Mouse (Mus musculus) heart, embryonic 10.5 days (tissue): ENCODE results near the gene Lect2. TPM values are rescaled to one million over a fixed set of nuclear protein-coding genes. Genes with fewer than 3 reads are reported as not detected.

ENCODE experiments used
- DNase-seq: peaks from one replicate; pipeline ENCODE4 v3.0.0-alpha.2; 2017; ENCODE audit warnings: low spot score
- H3K27ac ChIP-seq: fragments of 300-500 bp; sonication (generic); 2 replicates; pipeline ENCODE4 v1.5.1; 2016; ENCODE audit warnings: mild to moderate bottlenecking
- H3K27me3 ChIP-seq: fragments of 300-500 bp; sonication (generic); 2 replicates; pipeline ENCODE4 v1.6.1; 2016; ENCODE audit warnings: mild to moderate bottlenecking; ENCODE audit not compliant: poor library complexity, insufficient read depth, severe bottlenecking
- H3K36me3 ChIP-seq: fragments of 300-500 bp; sonication (generic); 2 replicates; pipeline ENCODE4 v1.6.1; 2016; ENCODE audit warnings: mild to moderate bottlenecking, moderate library complexity
- H3K4me1 ChIP-seq: fragments of 300-500 bp; sonication (generic); 2 replicates; pipeline ENCODE4 v1.6.1; 2016; ENCODE audit warnings: mild to moderate bottlenecking
- H3K4me3 ChIP-seq: fragments of 300-500 bp; sonication (generic); 2 replicates; pipeline ENCODE4 v1.5.1; 2016; ENCODE audit warnings: mild to moderate bottlenecking, moderate library complexity
- H3K9me3 ChIP-seq: fragments of 300-500 bp; sonication (generic); 2 replicates; pipeline ENCODE4 v1.6.1; 2016; ENCODE audit warnings: mild to moderate bottlenecking, moderate library complexity
- WGBS: fragments of 180-500 bp; shearing (Covaris S2); methylation state at CpG from one replicate; pipeline ENCODE4 v1.1.7; 2016; 5-methylcytosine and 5-hydroxymethylcytosine counted together
- polyA plus RNA-seq: library from polyadenylated mRNA; unstranded; fragments of >200 nt; fragmentation: Nextera tagmentation; extraction: Ambion mirVana; gene quantifications from 2 replicates; pipeline ENCODE4 v1.2.1, GENCODE M21; 2016

The Lect2 gene
- polyA plus RNA-seq, 1 experiment from 2014 or later = 8.8 TPM

DNA sequence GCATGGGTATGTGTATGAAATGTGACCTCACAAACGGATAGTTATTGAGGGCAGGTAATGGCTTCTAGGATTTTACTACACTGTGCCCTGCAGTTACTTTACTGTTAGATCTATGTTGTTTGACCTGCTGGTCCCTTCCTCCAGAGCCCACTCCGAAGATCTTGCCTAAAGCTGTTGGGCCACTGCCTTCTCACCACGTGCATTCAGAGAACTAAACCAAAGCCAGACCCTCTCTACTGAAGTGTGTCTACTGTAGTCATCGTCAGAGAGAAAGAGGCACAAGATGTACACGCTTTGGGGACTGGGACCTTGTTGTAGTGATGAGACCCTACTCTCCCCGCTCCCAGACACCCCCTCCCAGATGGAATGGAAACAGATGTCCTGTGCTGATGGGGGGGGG is 3.4 kb upstream of the Lect2 start:
- Histone ChIP-seq H3K27ac (no peak overlapping the region), H3K36me3 (no peaks in the 10 kb centered on the region), H3K4me1 (peaks cover 23% of the 10 kb centered on the region; the same call in 1 of the 2 replicates), H3K9me3 (no peaks in the 10 kb centered on the region), H3K27me3 (no peaks in the 10 kb centered on the region), H3K4me3 (no peak overlapping the region)
- WGBS = 74% methylated on average over 6 of the region's 6 CpGs
- DNase-seq = peak; percentile 31

- DNase-seq = peak; percentile 33
These were observed 2.3 kb upstream of the Lect2 start for GRCm38 (mm10) chr13:56550574-56550973.

DNA sequence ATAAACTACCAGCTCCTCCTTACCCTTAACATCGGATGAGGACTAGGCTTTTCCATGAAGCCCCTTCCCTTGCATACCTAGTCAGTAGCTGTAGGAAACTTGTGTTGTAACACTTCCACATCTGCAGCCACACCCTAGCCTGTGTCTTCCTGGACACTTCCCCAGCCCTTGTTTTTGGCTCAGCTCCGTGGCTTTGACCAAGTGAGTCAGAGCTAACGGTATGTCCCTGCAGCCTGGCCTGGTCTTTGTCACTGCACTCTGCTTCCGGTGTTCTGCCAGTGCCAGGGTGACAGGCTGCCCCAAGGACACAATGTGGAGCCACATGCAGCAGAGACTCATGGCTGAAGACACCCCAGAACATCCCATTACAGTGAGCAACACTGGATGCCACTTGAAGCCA is 1.1 kb upstream of the Lect2 start:
- Histone ChIP-seq H3K9me3 (no peaks in the 10 kb centered on the region), H3K27ac (0 out of 2 replicates have a peak overlapping the region, but pooled peaks have one; percentile 22), H3K36me3 (no peaks in the 10 kb centered on the region), H3K4me1 (peaks cover 23% of the 10 kb centered on the region; the same call in 1 of the 2 replicates), H3K4me3 (no peak overlapping the region), H3K27me3 (no peaks in the 10 kb centered on the region)
- peak; percentile 88 for DNase-seq
- WGBS = 34% methylated on average over 4 of the region's 4 CpGs

More at GRCm38 (mm10) chr13:56550574-56550973, 2.3 kb upstream of the Lect2 start:
- Histone ChIP-seq H3K36me3 (no peaks in the 10 kb centered on the region), H3K27me3 (no peaks in the 10 kb centered on the region), H3K9me3 (no peaks in the 10 kb centered on the region), H3K27ac (no peak overlapping the region), H3K4me1 (peaks cover 23% of the 10 kb centered on the region; the same call in 1 of the 2 replicates), H3K4me3 (no peak overlapping the region)
- WGBS = 26% methylated on average over 1 of the region's 1 CpGs

DNA sequence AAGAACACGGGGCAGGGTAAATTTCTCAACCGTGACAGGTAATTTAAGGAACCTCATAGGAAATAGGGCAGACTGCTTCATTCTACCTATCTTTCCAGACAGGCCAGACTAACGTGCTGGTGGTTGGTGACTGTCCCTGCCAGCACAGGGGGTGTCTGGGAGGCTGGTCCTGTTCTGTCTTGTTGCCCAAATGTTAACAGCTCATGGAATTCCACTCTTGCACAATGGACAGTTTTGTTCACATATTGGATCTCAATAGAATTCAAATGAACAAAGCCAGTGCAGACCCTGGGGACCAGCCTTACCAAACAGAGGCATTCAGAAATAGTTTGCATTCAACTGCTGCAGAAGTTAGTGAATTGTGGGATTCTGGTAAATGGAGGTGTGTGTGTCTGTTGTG is 3.3 kb downstream of the Lect2 start:
- WGBS = 70% methylated on average over 3 of the region's 3 CpGs
- Histone ChIP-seq H3K9me3 (no peaks in the 10 kb centered on the region), H3K27me3 (no peaks in the 10 kb centered on the region), H3K4me3 (no peak overlapping the region), H3K36me3 (no peaks in the 10 kb centered on the region), H3K27ac (no peak overlapping the region), H3K4me1 (peaks cover 6% of the 10 kb centered on the region; the same call in 1 of the 2 replicates)
- peak; percentile 28 for DNase-seq

DNA sequence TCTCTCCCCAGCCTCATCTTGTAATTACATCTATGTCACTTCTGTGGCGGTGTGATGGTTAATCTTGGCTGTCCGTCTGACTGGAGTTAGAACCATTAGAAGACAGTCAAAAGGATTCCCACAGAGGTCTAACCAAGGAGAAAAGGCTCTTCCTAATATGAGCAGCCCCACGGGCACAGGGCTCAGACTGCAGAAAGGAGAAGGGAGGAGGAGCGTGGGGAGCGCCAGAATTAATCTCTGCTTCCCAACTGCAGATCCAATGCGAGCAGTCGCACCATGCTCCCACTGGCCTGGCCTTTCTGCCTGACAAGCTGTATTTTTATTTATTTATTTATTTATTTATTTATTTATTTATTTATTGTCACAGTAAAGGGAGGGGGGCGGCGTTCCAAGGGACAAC is 4.5 kb downstream of the Lect2 start:
- no peaks in the 10 kb centered on the region for H3K4me1 ChIP-seq
- no peak overlapping the region for H3K4me3 ChIP-seq
- H3K27me3 ChIP-seq = no peaks in the 10 kb centered on the region
- 74% methylated on average over 9 of the region's 9 CpGs for WGBS
- no peak overlapping the region for H3K27ac ChIP-seq
- H3K36me3 ChIP-seq = no peaks in the 10 kb centered on the region
- peak; percentile 71 for DNase-seq
- H3K9me3 ChIP-seq = no peaks in the 10 kb centered on the region

- H3K4me3 ChIP-seq = no peak overlapping the region
- no peaks in the 10 kb centered on the region for H3K27me3 ChIP-seq
- no peaks in the 10 kb centered on the region for H3K4me1 ChIP-seq
- no peak overlapping the region for H3K27ac ChIP-seq
- DNase-seq = no peak
- H3K36me3 ChIP-seq = no peaks in the 10 kb centered on the region
- WGBS = 90% methylated on average over 4 of the region's 4 CpGs
- 0 out of 2 replicates have a peak, but pooled peaks cover 2% of the 10 kb centered on the region for H3K9me3 ChIP-seq
These were observed 8.5 kb downstream of the Lect2 start for GRCm38 (mm10) chr13:56539846-56540245.

- H3K36me3 ChIP-seq = peaks cover 4% of the 10 kb centered on the region; the same call in 1 of the 2 replicates
- no peak overlapping the region for H3K4me3 ChIP-seq
- WGBS = 78% methylated on average over 12 of the region's 12 CpGs
- no peaks in the 10 kb centered on the region for H3K27me3 ChIP-seq
- 0 out of 2 replicates have a peak, but pooled peaks cover 3% of the 10 kb centered on the region for H3K9me3 ChIP-seq
- H3K27ac ChIP-seq = no peak overlapping the region
- DNase-seq = peak; percentile 61
- no peaks in the 10 kb centered on the region for H3K4me1 ChIP-seq
These were observed 11.3 kb downstream of the Lect2 start for GRCm38 (mm10) chr13:56537026-56537425.

- no peak overlapping the region for H3K27ac ChIP-seq
- H3K9me3 ChIP-seq = 0 out of 2 replicates have a peak, but pooled peaks cover 3% of the 10 kb centered on the region
- peak; percentile 56 for DNase-seq
- peaks cover 4% of the 10 kb centered on the region; the same call in 1 of the 2 replicates for H3K36me3 ChIP-seq
- WGBS = 66% methylated on average over 5 of the region's 5 CpGs
- no peaks in the 10 kb centered on the region for H3K4me1 ChIP-seq
- no peaks in the 10 kb centered on the region for H3K27me3 ChIP-seq
- no peak overlapping the region for H3K4me3 ChIP-seq
These were observed 12.7 kb downstream of the Lect2 start for GRCm38 (mm10) chr13:56535570-56535969.

- 0 out of 2 replicates have a peak, but pooled peaks cover 3% of the 10 kb centered on the region for H3K9me3 ChIP-seq
- no peaks in the 10 kb centered on the region for H3K4me1 ChIP-seq
- peak; percentile 51 for DNase-seq
- peaks cover 4% of the 10 kb centered on the region; the same call in 1 of the 2 replicates for H3K36me3 ChIP-seq
- H3K27me3 ChIP-seq = no peaks in the 10 kb centered on the region
- H3K27ac ChIP-seq = no peak overlapping the region
- H3K4me3 ChIP-seq = no peak overlapping the region
- WGBS = 86% methylated on average over 5 of the region's 5 CpGs
These were observed 13.4 kb downstream of the Lect2 start for GRCm38 (mm10) chr13:56534931-56535330.

DNA sequence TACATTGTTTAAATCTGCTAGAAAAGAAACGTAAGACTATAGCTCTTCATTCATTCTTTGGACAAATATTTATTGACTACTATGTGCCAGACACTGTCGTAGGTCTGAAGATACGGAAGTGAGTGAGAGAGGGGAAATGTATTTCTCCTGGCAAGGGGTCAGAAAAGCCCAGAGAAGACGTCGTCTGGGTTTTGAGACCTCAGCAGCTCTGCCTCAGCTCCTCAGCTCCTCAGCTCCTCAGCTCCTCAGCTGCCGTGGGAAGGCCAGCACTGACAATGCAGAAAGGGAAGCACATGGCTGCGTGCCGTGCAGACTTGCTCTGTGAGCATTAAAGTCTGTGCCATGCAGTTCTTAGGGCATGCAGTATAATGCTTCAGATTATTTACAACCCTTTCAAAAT is 18.6 kb downstream of the Lect2 start:
- no peaks in the 10 kb centered on the region for H3K4me1 ChIP-seq
- no peak overlapping the region for H3K4me3 ChIP-seq
- no peak overlapping the region for H3K27ac ChIP-seq
- DNase-seq = peak; percentile 22
- no peaks in the 10 kb centered on the region for H3K27me3 ChIP-seq
- H3K36me3 ChIP-seq = peaks cover 4% of the 10 kb centered on the region; the same call in 1 of the 2 replicates
- H3K9me3 ChIP-seq = no peaks in the 10 kb centered on the region
- 58% methylated on average over 8 of the region's 8 CpGs for WGBS

GRCm38 (mm10) chr13:56529031-56529430 is 19.3 kb downstream of the Lect2 start:
- no peak for DNase-seq
- Histone ChIP-seq H3K4me1 (no peaks in the 10 kb centered on the region), H3K27me3 (no peaks in the 10 kb centered on the region), H3K9me3 (no peaks in the 10 kb centered on the region), H3K27ac (no peak overlapping the region), H3K36me3 (peaks cover 2% of the 10 kb centered on the region; the same call in 1 of the 2 replicates), H3K4me3 (no peak overlapping the region)
- 74% methylated on average over 4 of the region's 4 CpGs for WGBS

DNA sequence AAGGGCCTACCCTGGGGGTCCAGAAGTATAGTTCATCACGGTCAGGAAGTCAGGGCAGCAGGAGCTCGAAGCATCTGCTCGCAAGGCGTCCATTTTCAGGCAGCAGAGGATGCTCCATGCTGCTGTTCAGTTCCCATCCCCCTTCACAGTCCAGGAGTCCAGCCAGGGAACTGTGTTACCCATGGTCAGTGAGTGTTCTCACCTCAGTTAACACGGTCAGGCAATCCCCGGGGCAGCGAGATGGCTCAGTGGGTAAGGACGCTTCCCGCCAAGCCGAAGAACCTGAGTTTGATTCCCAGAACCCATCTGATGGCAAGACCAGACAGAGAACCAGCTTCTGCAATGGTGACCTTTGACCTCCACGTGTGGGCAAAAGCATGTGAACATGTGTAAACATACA is 20.0 kb downstream of the Lect2 start:
- no peaks in the 10 kb centered on the region for H3K9me3 ChIP-seq
- peak; percentile 50 for DNase-seq
- no peaks in the 10 kb centered on the region for H3K36me3 ChIP-seq
- no peak overlapping the region for H3K27ac ChIP-seq
- no peaks in the 10 kb centered on the region for H3K4me1 ChIP-seq
- 85% methylated on average over 11 of the region's 11 CpGs for WGBS
- H3K4me3 ChIP-seq = no peak overlapping the region
- no peaks in the 10 kb centered on the region for H3K27me3 ChIP-seq

GRCm38 (mm10) chr13:56527846-56528245 is 20.5 kb downstream of the Lect2 start:
- 79% methylated on average over 7 of the region's 7 CpGs for WGBS
- DNase-seq = peak; percentile 68
- Histone ChIP-seq H3K27ac (no peak overlapping the region), H3K4me3 (no peak overlapping the region), H3K4me1 (0 out of 2 replicates have a peak, but pooled peaks cover under 1% of the 10 kb centered on the region), H3K36me3 (no peaks in the 10 kb centered on the region), H3K9me3 (no peaks in the 10 kb centered on the region), H3K27me3 (no peaks in the 10 kb centered on the region)

DNA sequence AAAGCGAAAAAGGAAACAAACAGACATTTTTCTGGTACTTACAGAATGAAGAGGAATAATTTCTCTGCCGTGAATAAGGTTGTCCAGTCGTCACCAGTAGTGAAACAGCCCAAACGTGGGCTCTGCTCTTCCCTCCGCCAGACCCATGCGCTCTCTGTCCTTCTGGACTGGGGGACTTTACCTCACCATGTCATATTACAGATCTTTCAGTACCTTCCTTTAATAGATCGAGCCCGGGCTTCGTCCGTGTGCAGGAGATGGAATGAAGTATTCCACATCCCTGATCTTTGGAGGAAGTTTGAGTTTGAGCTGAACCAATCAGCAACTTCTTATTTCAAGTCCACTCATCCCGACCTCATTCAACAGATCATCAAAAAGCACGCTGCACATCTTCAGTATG is 21.4 kb downstream of the Lect2 start:
- peak; percentile 66 for DNase-seq
- no peak overlapping the region for H3K4me3 ChIP-seq
- H3K9me3 ChIP-seq = no peaks in the 10 kb centered on the region
- WGBS = 80% methylated on average over 12 of the region's 12 CpGs
- H3K36me3 ChIP-seq = no peaks in the 10 kb centered on the region
- H3K4me1 ChIP-seq = peaks cover 10% of the 10 kb centered on the region
- H3K27ac ChIP-seq = no peak overlapping the region
- H3K27me3 ChIP-seq = no peaks in the 10 kb centered on the region
